Mouse (Mus musculus): ENCODE measurements at regions not wholly inside any gene's neighbourhood (a gene's known extent, or its start where the extent isn't known, plus 50 kb on each side); places are given as distances from the start of the nearest gene placed in this dataset.

DNA sequence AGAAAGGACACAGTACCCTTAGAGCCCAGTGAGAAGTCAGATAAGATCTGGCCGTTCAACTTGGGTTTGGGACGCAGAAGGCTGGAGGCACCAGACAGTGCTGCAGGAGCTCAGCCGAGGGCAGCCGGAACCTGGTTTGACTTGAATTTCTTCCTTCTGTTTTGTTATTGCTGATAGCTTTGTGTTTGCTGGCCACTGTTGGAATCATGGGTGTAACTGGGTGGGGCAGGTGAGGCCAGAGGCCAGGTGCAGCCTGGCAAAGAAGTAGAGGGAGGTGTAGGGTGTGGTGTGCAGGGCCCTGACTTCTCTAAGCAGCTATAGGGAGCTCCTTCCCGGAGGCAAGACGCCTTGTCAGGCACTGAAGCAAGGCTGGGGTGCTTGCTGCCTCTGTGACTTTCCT is 275.5 kb downstream of the Tbc1d1 start:
- no peak for ATAC-seq (ENCODE audit: extremely low read depth, insufficient number of reproducible peaks, low FRiP score, low TSS enrichment)
- no peaks in the 10 kb centered on the region for H3K36me3 ChIP-seq

DNA sequence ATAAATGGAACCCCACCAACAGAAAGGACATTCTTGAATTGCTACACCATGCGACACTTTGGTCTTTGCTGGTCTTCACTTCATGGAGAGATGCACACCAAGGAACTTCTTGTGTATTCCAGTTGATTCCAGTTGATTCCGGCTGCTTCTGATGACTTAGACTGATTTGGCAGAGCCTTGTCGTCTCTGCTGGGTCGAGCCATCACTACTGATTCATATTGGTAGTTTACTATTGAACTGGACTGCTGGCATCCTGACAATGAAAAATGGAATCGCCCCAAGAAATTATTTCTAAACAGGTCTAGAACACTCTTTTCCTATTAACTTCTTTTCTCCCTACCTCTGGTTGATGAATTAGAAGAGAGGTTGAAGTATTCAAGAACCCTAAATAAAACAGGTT is 277.7 kb downstream of the Tbc1d1 start:
- H3K9ac ChIP-seq, result no peak overlapping the region
- ATAC-seq (ENCODE audit: extremely low read depth, insufficient number of reproducible peaks, low FRiP score, low TSS enrichment), result no peak
- WGBS, result 86% methylated on average over 5 of the region's 5 CpGs
- H3K27me3 ChIP-seq (replicated peaks), result no peaks in the 10 kb centered on the region
- no peak overlapping the region for H3K4me2 ChIP-seq
- H3K27ac ChIP-seq (replicated peaks), result no peak overlapping the region
- H3K4me3 ChIP-seq, result no peak overlapping the region
- no peaks in the 10 kb centered on the region for H3K36me3 ChIP-seq
- peaks cover 4% of the 10 kb centered on the region; the same call in 1 of the 2 replicates for H3K4me1 ChIP-seq
- no peaks in the 10 kb centered on the region for H3K9me3 ChIP-seq

More for the DNA sequence above, 275.5 kb downstream of the Tbc1d1 start:
- Histone ChIP-seq H3K4me2 (no peak overlapping the region), H3K9ac (no peak overlapping the region), H3K27me3 (replicated peaks) (no peaks in the 10 kb centered on the region), H3K4me1 (no peaks in the 10 kb centered on the region), H3K27ac (replicated peaks) (no peak overlapping the region), H3K9me3 (no peaks in the 10 kb centered on the region), H3K4me3 (no peak overlapping the region)
- 66% methylated on average over 6 of the region's 6 CpGs for WGBS

DNA sequence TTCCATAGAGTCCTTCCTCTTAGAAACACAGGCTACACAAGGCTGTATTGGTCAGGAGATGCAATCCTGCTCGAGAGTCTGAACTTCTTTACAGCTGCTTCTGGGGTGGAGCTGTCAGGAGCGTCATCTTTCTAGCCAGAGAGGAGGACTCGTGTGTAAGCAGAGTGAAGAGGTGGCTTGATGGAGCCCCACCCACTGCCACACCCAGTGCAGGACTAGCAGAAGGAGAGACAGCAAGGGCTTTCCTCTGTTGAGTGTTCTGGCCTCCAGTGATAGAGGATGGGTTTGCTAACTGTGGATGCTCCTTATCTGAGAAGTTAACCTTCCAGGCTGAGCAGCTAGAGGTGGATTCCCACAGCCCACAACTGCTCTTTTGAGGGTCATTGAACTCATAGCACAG is 279.4 kb downstream of the Tbc1d1 start:
- Histone ChIP-seq H3K9ac (no peak overlapping the region), H3K27ac (replicated peaks) (no peak overlapping the region), H3K4me1 (peaks cover 4% of the 10 kb centered on the region; the same call in 1 of the 2 replicates), H3K27me3 (replicated peaks) (no peaks in the 10 kb centered on the region), H3K4me3 (no peak overlapping the region), H3K4me2 (no peak overlapping the region), H3K9me3 (no peaks in the 10 kb centered on the region), H3K36me3 (no peaks in the 10 kb centered on the region)
- ATAC-seq (ENCODE audit: extremely low read depth, insufficient number of reproducible peaks, low FRiP score, low TSS enrichment), result no peak
- 37% methylated on average over 3 of the region's 3 CpGs for WGBS

DNA sequence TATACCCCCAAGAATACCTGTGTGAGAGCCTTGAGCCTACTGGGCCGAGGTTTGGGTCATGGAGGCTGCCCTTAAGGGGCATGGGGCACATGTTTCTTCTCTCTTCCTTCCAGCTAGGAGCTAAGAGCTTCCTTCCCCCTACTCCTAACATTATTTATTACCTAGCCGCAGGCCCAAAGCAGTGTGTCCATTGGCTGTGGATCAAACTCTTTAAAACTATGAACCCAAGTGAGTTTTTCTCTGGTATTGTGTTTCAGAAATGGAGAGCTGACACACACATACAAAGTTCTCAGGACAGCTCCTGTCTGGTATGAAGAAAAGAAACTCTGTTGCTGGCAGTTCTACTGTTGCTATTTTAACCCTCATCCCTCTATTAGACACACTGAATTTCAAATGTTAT is 279.9 kb downstream of the Tbc1d1 start:
- no peak overlapping the region for H3K9ac ChIP-seq
- no peaks in the 10 kb centered on the region for H3K36me3 ChIP-seq
- H3K4me2 ChIP-seq, result no peak overlapping the region
- H3K9me3 ChIP-seq, result no peaks in the 10 kb centered on the region
- no peak overlapping the region for H3K27ac ChIP-seq (replicated peaks)
- no peaks in the 10 kb centered on the region for H3K27me3 ChIP-seq (replicated peaks)
- ATAC-seq (ENCODE audit: extremely low read depth, insufficient number of reproducible peaks, low FRiP score, low TSS enrichment), result no peak
- H3K4me3 ChIP-seq, result no peak overlapping the region
- WGBS, result 94% methylated on average over 2 of the region's 2 CpGs
- peaks cover 4% of the 10 kb centered on the region; the same call in 1 of the 2 replicates for H3K4me1 ChIP-seq

DNA sequence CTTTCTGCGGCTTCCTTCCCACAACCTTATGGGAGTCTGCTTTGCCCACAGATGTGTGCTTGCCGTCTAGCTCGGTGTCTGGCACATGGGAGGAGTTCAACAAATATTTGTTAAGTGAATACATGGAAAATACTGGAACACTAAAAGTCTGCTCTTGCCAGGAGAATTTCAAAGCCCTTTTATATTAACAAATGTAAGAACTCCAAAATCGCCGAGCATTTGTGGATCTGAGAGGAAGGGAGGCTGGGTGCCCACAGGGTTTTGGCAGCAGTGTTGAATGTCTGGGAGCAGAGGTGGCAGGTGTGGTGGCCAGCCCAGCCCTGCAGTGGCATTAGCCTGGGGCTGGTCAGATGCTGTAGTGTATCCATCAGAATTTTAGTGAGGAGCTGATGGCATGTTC is 281.6 kb downstream of the Tbc1d1 start:
- H3K27me3 ChIP-seq (replicated peaks), result no peaks in the 10 kb centered on the region
- no peak overlapping the region for H3K9ac ChIP-seq
- H3K4me1 ChIP-seq, result peaks cover 9% of the 10 kb centered on the region; the same call in 1 of the 2 replicates
- ATAC-seq (ENCODE audit: extremely low read depth, insufficient number of reproducible peaks, low FRiP score, low TSS enrichment), result no peak
- no peaks in the 10 kb centered on the region for H3K9me3 ChIP-seq
- H3K4me3 ChIP-seq, result no peak overlapping the region
- no peaks in the 10 kb centered on the region for H3K36me3 ChIP-seq
- WGBS, result 78% methylated on average over 5 of the region's 5 CpGs
- H3K4me2 ChIP-seq, result no peak overlapping the region
- no peak overlapping the region for H3K27ac ChIP-seq (replicated peaks)

DNA sequence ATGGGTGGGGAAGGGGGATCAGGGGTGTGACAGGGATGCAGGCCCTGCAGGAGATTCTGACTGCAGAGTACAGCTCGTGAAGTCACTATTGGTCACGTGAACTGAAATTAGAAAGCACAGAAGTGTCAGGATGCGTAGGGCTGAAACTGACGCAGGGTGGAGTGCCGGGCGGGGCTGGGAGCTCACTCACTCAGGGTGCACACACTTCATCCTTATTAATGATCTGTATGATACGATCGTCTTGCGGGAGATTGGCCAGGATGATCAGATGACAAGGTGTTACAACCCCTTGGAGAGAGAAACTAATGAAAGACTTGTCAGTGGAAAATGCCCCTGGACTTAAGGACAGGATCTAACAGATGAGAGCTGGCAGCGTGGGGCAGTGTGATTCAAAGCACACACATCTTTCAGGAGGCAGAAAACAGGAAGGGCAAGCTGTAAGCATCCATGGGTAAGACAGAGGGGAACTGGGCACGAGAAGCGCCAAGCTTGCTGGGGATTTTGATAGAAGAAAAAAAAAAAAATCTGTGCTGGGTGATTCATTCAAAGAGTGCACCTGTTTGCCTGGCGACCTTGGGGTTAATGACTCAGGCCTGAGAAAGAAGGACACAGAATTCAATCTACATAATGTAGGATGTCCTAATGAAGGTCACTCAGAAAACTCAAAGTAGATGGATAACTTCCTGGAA is 282.5 kb downstream of the Tbc1d1 start:
- no peak overlapping the region for H3K27ac ChIP-seq (replicated peaks)
- no peak overlapping the region for H3K4me2 ChIP-seq
- H3K4me3 ChIP-seq, result no peak overlapping the region
- H3K4me1 ChIP-seq, result peaks cover 9% of the 10 kb centered on the region; the same call in 1 of the 2 replicates
- ATAC-seq (ENCODE audit: extremely low read depth, insufficient number of reproducible peaks, low FRiP score, low TSS enrichment), result no peak
- no peaks in the 10 kb centered on the region for H3K36me3 ChIP-seq
- H3K27me3 ChIP-seq (replicated peaks), result no peaks in the 10 kb centered on the region
- 78% methylated on average over 13 of the region's 13 CpGs for WGBS
- H3K9me3 ChIP-seq, result no peaks in the 10 kb centered on the region
- no peak overlapping the region for H3K9ac ChIP-seq

DNA sequence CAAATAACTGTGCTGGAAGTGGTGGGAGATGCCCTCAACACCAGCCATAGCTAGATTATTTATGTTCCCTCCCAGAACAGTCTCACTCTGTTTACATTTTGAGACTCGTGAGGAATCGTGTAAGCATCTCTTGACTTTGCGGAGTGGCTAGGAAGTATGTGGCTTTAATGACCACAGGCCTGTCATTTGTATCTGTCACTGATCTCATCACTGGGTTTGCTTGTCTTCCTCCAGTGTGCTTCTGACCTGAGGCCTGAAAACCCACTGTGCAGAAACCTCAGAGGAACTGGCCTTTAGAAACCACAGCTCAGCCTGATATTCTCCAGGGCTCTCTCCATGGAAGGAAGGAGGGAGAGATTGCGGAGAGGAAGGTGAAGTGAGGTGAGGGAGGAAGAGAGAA is 291.7 kb downstream of the Tbc1d1 start:
- WGBS, result 42% methylated on average over 4 of the region's 4 CpGs

DNA sequence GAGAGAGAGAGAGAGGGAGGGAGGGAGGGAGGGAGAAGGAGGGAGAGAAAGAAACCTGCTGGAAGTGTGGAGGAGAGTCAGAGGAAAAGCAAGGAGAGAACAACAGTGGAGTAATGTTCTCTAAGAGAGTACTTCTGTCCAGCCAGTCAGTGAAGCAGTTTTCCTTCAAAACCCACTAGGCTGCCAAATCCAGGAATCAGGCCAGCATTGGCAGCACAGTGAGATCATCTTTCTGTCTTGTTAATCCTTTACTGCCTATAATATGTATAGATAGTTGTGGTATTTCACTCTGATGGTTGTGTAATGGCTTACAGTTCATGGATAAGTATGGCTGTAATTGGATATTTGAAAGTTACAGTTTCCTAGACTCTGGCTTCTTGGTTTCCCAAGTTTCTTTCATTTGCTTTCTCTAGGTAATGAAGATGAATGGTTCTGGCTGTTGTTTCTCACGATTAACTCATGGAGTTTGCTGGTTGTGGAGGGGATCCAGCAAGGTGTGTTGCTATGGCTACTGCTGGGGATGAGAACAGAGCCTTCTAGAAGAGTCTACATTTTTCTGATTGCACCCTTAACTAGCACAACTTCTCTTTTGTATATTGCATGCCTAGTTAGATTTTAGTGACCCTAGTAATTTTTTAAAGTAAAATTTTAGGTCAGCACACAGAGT is 296.7 kb downstream of the Tbc1d1 start:
- no peaks in the 10 kb centered on the region for H3K27me3 ChIP-seq (replicated peaks)
- H3K9ac ChIP-seq, result no peak overlapping the region
- no peaks in the 10 kb centered on the region for H3K4me1 ChIP-seq
- no peaks in the 10 kb centered on the region for H3K36me3 ChIP-seq
- H3K4me2 ChIP-seq, result no peak overlapping the region
- H3K27ac ChIP-seq (replicated peaks), result no peak overlapping the region
- WGBS, result 43% methylated on average over 1 of the region's 1 CpGs
- no peak for ATAC-seq (ENCODE audit: extremely low read depth, insufficient number of reproducible peaks, low FRiP score, low TSS enrichment)
- no peak overlapping the region for H3K4me3 ChIP-seq
- peaks cover 4% of the 10 kb centered on the region; the same call in 1 of the 2 replicates for H3K9me3 ChIP-seq

More for the DNA sequence above, 291.7 kb downstream of the Tbc1d1 start:
- H3K27me3 ChIP-seq (replicated peaks), result no peaks in the 10 kb centered on the region
- no peak overlapping the region for H3K27ac ChIP-seq (replicated peaks)
- H3K4me2 ChIP-seq, result no peak overlapping the region
- no peaks in the 10 kb centered on the region for H3K36me3 ChIP-seq
- peaks cover 4% of the 10 kb centered on the region; the same call in 1 of the 2 replicates for H3K9me3 ChIP-seq
- no peak overlapping the region for H3K9ac ChIP-seq
- no peak overlapping the region for H3K4me3 ChIP-seq
- no peak for ATAC-seq (ENCODE audit: extremely low read depth, insufficient number of reproducible peaks, low FRiP score, low TSS enrichment)
- no peaks in the 10 kb centered on the region for H3K4me1 ChIP-seq

DNA sequence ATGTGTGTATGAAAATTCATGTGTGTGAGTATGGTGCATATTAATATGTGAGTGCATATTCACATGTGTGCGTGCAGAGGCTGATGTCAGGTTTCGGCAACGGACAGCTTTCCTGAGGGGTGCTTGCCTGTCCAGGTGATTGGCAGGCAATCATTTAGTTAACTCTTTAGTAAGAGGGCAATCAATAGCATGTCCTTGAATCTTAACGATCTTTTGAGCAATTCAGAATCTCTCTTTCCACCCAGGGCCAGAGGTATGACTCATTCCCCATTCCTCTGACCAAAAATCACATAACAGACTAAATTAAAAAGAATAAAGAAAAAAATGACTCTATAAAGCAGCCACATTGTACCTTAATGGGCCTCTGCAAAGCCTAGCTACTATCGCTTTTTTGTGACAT is 303.7 kb downstream of the Tbc1d1 start:
- no peak overlapping the region for H3K4me2 ChIP-seq
- no peaks in the 10 kb centered on the region for H3K4me1 ChIP-seq
- H3K27ac ChIP-seq (replicated peaks), result no peak overlapping the region
- H3K9ac ChIP-seq, result no peak overlapping the region
- WGBS, result 80% methylated on average over 5 of the region's 5 CpGs
- H3K27me3 ChIP-seq (replicated peaks), result no peaks in the 10 kb centered on the region
- H3K36me3 ChIP-seq, result no peaks in the 10 kb centered on the region
- H3K4me3 ChIP-seq, result no peak overlapping the region
- ATAC-seq (ENCODE audit: extremely low read depth, insufficient number of reproducible peaks, low FRiP score, low TSS enrichment), result no peak
- H3K9me3 ChIP-seq, result no peaks in the 10 kb centered on the region

DNA sequence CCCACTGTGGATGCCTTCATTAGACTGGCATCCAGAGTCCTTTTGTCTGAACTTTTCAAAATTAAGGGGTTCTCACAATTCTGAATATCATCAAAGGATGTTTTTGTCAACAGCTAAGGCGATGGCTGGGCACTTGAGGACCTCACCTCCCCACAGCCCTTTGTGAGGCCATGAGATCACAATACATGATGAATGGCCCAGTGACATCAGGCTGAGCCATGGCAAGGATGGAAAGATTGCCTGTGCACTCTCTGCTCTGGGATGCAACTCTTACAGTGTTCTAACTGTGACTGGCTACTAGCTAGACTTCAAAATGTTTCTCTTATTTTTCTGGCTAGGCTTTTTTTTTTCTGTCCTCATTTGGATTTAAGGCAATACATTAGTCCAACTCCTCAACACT is 304.8 kb downstream of the Tbc1d1 start:
- Histone ChIP-seq H3K4me1 (no peaks in the 10 kb centered on the region), H3K36me3 (no peaks in the 10 kb centered on the region), H3K9ac (no peak overlapping the region), H3K9me3 (no peaks in the 10 kb centered on the region), H3K4me3 (no peak overlapping the region), H3K27ac (replicated peaks) (no peak overlapping the region), H3K27me3 (replicated peaks) (no peaks in the 10 kb centered on the region), H3K4me2 (no peak overlapping the region)
- no peak for ATAC-seq (ENCODE audit: extremely low read depth, insufficient number of reproducible peaks, low FRiP score, low TSS enrichment)
- 71% methylated on average over 1 of the region's 1 CpGs for WGBS

DNA sequence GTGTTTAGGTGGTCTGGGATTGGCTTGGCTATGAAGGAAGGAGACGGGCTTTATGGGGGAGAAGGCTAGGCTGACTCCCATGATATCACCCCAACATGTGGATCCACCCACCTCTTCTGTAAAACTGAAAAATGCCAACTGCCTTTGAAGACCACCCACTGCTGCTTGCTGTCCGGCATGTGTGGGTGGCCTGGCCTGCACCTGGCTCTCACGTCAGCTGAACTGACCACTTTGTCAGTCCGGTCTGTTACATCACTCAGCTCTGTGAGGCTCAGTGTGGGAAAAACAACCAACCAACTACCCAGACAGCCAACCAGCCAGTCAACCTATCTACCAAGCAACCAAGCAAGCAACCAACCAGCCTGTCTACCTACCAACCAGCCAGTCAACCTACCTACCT is 305.5 kb downstream of the Tbc1d1 start:
- Histone ChIP-seq H3K4me1 (no peaks in the 10 kb centered on the region), H3K4me3 (no peak overlapping the region), H3K4me2 (no peak overlapping the region), H3K27ac (replicated peaks) (no peak overlapping the region), H3K9ac (no peak overlapping the region), H3K27me3 (replicated peaks) (no peaks in the 10 kb centered on the region), H3K9me3 (no peaks in the 10 kb centered on the region), H3K36me3 (no peaks in the 10 kb centered on the region)
- 86% methylated on average over 4 of the region's 4 CpGs for WGBS
- no peak for ATAC-seq (ENCODE audit: extremely low read depth, insufficient number of reproducible peaks, low FRiP score, low TSS enrichment)

DNA sequence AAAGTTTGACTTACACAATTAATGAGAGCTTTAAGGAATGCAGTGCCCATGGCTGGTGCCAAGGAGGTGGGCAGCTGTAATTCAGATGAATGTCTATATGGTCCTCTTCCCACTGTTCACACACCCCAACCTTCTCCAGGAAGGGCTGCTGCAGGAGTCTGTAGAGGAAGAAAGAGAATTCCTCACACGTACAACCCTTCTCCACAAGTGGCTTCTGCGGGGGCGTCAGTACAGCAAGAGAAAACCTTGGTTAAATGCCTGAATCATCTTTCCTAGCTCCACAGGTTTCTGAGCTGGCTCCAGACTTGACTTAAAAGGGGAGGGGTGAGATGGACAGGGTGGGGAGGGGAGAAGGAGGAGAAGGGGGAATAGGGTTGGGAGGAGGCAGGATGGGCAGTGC is 306.3 kb downstream of the Tbc1d1 start:
- no peak for ATAC-seq (ENCODE audit: extremely low read depth, insufficient number of reproducible peaks, low FRiP score, low TSS enrichment)
- no peaks in the 10 kb centered on the region for H3K27me3 ChIP-seq (replicated peaks)
- H3K36me3 ChIP-seq, result no peaks in the 10 kb centered on the region

More for the DNA sequence above, 306.3 kb downstream of the Tbc1d1 start:
- Histone ChIP-seq H3K4me1 (no peaks in the 10 kb centered on the region), H3K4me3 (no peak overlapping the region), H3K4me2 (no peak overlapping the region), H3K9me3 (no peaks in the 10 kb centered on the region), H3K9ac (no peak overlapping the region), H3K27ac (replicated peaks) (no peak overlapping the region)
- WGBS, result 56% methylated on average over 3 of the region's 3 CpGs

All from heart, embryonic 13.5 days (tissue).